Mouse (Mus musculus) CH12.LX (cell line): ENCODE data around the gene Vmn1r8. TPM values are rescaled to one million over a fixed set of nuclear protein-coding genes. Genes with fewer than 3 reads are reported as not detected.

ENCODE experiments used
- DNase-seq: peaks from one replicate; pipeline ENCODE4 v3.0.0-alpha.2; 2013; ENCODE audit errors: extremely low read depth
- H3K27ac ChIP-seq: 2 replicates; pipeline ENCODE4 v1.5.1; 2012; ENCODE audit warnings: low read depth, mild to moderate bottlenecking, control low read depth, moderate library complexity; ENCODE audit not compliant: insufficient read depth
- H3K27me3 ChIP-seq: replicated peaks from 2 replicates; pipeline ENCODE3; 2012; ENCODE audit warnings: inconsistent platforms
- H3K36me3 ChIP-seq, 2 experiments: replicated peaks in 1 of 2; 2 replicates each; pipeline versions ENCODE3 to v1.6.1; 2012; ENCODE audit warnings: inconsistent platforms in 1 of 2, low read length in 1 of 2, mild to moderate bottlenecking in 1 of 2, mixed read lengths in 1 of 2, moderate library complexity in 1 of 2; ENCODE audit not compliant: control insufficient read depth in 1 of 2, insufficient read depth in 1 of 2
- H3K4me1 ChIP-seq, 2 experiments: 2 replicates each; pipeline ENCODE4 v1.6.1; 2012; ENCODE audit warnings: inconsistent platforms in 1 of 2, moderate library complexity in 1 of 2; ENCODE audit not compliant: insufficient read depth in 2 of 2, control insufficient read depth in 1 of 2
- H3K4me2 ChIP-seq: 2 replicates; pipeline ENCODE4 v1.6.1; 2012; ENCODE audit warnings: low read depth, mild to moderate bottlenecking, control low read depth; ENCODE audit not compliant: poor library complexity, insufficient read depth, severe bottlenecking
- H3K4me3 ChIP-seq, 3 experiments: fragments of 150-350 bp in 1 of 3; sonication (generic) in 1 of 3; replicated peaks in 1 of 3; 2 replicates each; pipeline versions ENCODE3 to v1.5.1; 2011 to 2012; ENCODE audit warnings: low read depth in 2 of 3, low read length in 2 of 3, mild to moderate bottlenecking in 2 of 3, moderate library complexity in 2 of 3, control low read depth in 1 of 3, improper control_type of control experiment in 1 of 3, inconsistent platforms in 1 of 3, mixed read lengths in 1 of 3; ENCODE audit not compliant: poor library complexity in 1 of 3
- H3K79me2 ChIP-seq: replicated peaks from 2 replicates; pipeline ENCODE4 v1.6.1; 2012; ENCODE audit warnings: mild to moderate bottlenecking, moderate library complexity; ENCODE audit not compliant: control insufficient read depth, poor library complexity, insufficient read depth, severe bottlenecking; ENCODE audit errors: extremely low read depth
- H3K9ac ChIP-seq: 2 replicates; pipeline ENCODE4 v1.6.1; 2012; ENCODE audit warnings: low read depth, mild to moderate bottlenecking, control low read depth, moderate library complexity; ENCODE audit not compliant: insufficient read depth
- H3K9me3 ChIP-seq: replicated peaks from 2 replicates; pipeline ENCODE3; 2012; ENCODE audit warnings: low read length, inconsistent platforms, mixed read lengths
- CHD1 ChIP-seq: IDR thresholded peaks from 2 replicates; pipeline ENCODE4 v1.6.1; 2012; ENCODE audit warnings: low read depth, low read length, improper control_type of control experiment, inconsistent platforms
- E2F4 ChIP-seq: IDR thresholded peaks from 2 replicates; pipeline ENCODE4 v1.6.1; 2011; ENCODE audit warnings: low read depth, low read length, improper control_type of control experiment; ENCODE audit not compliant: insufficient replicate concordance
- EP300 ChIP-seq: IDR thresholded peaks from 2 replicates; pipeline ENCODE4 v1.6.1; 2011; ENCODE audit warnings: low read length, improper control_type of control experiment
- ETS1 ChIP-seq: conservative IDR thresholded peaks from 2 replicates; pipeline ENCODE4 v1.6.1; 2012; ENCODE audit warnings: low read depth, mild to moderate bottlenecking, inconsistent platforms, low read length, improper control_type of control experiment, moderate library complexity
- HCFC1 ChIP-seq: IDR thresholded peaks from 2 replicates; pipeline ENCODE4 v1.6.1; 2012; ENCODE audit warnings: low read depth, mild to moderate bottlenecking, inconsistent platforms, low read length, improper control_type of control experiment
- JUND ChIP-seq: conservative IDR thresholded peaks from 2 replicates; pipeline ENCODE4 v1.6.1; 2011; ENCODE audit warnings: low read depth, low read length, improper control_type of control experiment
- KAT2A ChIP-seq: IDR thresholded peaks from 2 replicates; pipeline ENCODE4 v1.6.1; 2012; ENCODE audit warnings: low read length, improper control_type of control experiment, inconsistent platforms; ENCODE audit not compliant: insufficient replicate concordance
- MYC ChIP-seq: IDR thresholded peaks from 2 replicates; pipeline ENCODE4 v1.6.1; 2011; ENCODE audit warnings: low read depth, mild to moderate bottlenecking, improper control_type of control experiment, low read length
- USF1 ChIP-seq: IDR thresholded peaks from 2 replicates; pipeline ENCODE4 v1.6.1; 2014; ENCODE audit warnings: low read depth, mild to moderate bottlenecking, inconsistent platforms, low read length, improper control_type of control experiment
- dilution Hi-C: fragments of 300-500 bp; cut with MboI; formaldehyde crosslinking; loops from 2 replicates; pipeline ENCODE4 v1.14.3; 2020; ENCODE audit warnings: low sequenced_read_pairs; ENCODE audit not compliant: extremely low pct_unique_long_range_greater_than_20kb, extremely low pct_ligation_motif_present
- in situ Hi-C: fragments of 300-500 bp; cut with MboI; formaldehyde crosslinking; loops from 3 replicates; pipeline ENCODE4 v1.14.3; 2019; ENCODE audit warnings: low sequenced_read_pairs, low pct_ligation_motif_present, low pct_unique_long_range_greater_than_20kb, mixed read lengths
- polyA plus RNA-seq: library from polyadenylated mRNA; unstranded; fragments of >175 nt; gene quantifications from 2 replicates; pipeline ENCODE4 v1.2.1, GENCODE M21; 2012; ENCODE audit warnings: low read depth; ENCODE audit not compliant: insufficient read length
- total RNA-seq, 2 experiments: library from RNA; depleted of rRNA; stranded (reverse); fragments of 300-350 nt in 1 of 2; fragments of >200 nt in 1 of 2; gene quantifications; 2 replicates each; pipeline ENCODE4 v1.2.3; 2012 to 2014

The Vmn1r8 gene
- total and polyA plus RNA-seq, 3 experiments: not detected

- DNase-seq: no peak
- H3K36me3 ChIP-seq: no peaks in the 10 kb centered on the region
- no peaks in the 10 kb centered on the region for H3K9me3 ChIP-seq
- no peak within 1 kb of the TSS for H3K9ac ChIP-seq
- H3K27me3 ChIP-seq: no peaks in the 10 kb centered on the region
- in situ Hi-C loops: no loop called here
- no peak within 1 kb of the TSS for H3K4me3 ChIP-seq
- no peaks in the 10 kb centered on the region for H3K79me2 ChIP-seq
- dilution Hi-C loops: no loop called here
- no peaks in the 10 kb centered on the region for H3K4me1 ChIP-seq
- TF ChIP-seq USF1: no peak
- TF ChIP-seq KAT2A: no peak
- TF ChIP-seq E2F4: no peak
- no peak for TF ChIP-seq ETS1
- TF ChIP-seq EP300: no peak
- no peak for TF ChIP-seq CHD1
- no peak for TF ChIP-seq MYC
- no peak for TF ChIP-seq JUND
- TF ChIP-seq HCFC1: no peak
- no peak within 1 kb of the TSS for H3K4me2 ChIP-seq
- H3K27ac ChIP-seq: no peak within 1 kb of the TSS
Measured at GRCm38 (mm10) chr6:57066487-57066886, 34.4 kb downstream of the Vmn1r8 start, which contains the start of gene Vmn1r9. Gene Vmn1r9 (plus strand): TSS chr6:57066787.

Other genes with a start within 250 kb of the Vmn1r8 start
- gene Kbtbd2, start 234.5 kb upstream of the Vmn1r8 start, total RNA-seq (2012; rRNA removed): 11.0 and 13.3 TPM in 2 replicates
- 29.5 and 34.2 TPM in 2 replicates for gene Kbtbd2, start 234.5 kb upstream of the Vmn1r8 start, total RNA-seq (2014; rRNA removed)
- gene Kbtbd2, start 234.5 kb upstream of the Vmn1r8 start, polyA plus RNA-seq: 8.4 and 9.3 TPM in 2 replicates
- gene Fkbp9, start 200.2 kb upstream of the Vmn1r8 start, total RNA-seq (2012; rRNA removed): 0.97 and 1.7 TPM in 2 replicates
- gene Fkbp9, start 200.2 kb upstream of the Vmn1r8 start, total RNA-seq (2014; rRNA removed): not detected in 2 replicates
- 0.07 and 0.08 TPM in 2 replicates for gene Fkbp9, start 200.2 kb upstream of the Vmn1r8 start, polyA plus RNA-seq
- gene Nt5c3, start 108.4 kb upstream of the Vmn1r8 start, total RNA-seq (2012; rRNA removed): 23.7 and 23.8 TPM in 2 replicates
- gene Nt5c3, start 108.4 kb upstream of the Vmn1r8 start, total RNA-seq (2014; rRNA removed): 82.4 and 82.5 TPM in 2 replicates
- gene Nt5c3, start 108.4 kb upstream of the Vmn1r8 start, polyA plus RNA-seq: 36.5 and 38.7 TPM in 2 replicates
- 0.25 and 0.29 TPM in 2 replicates for gene Vmn1r4, start 108.3 kb upstream of the Vmn1r8 start, total RNA-seq (2012; rRNA removed)
- gene Vmn1r4, start 108.3 kb upstream of the Vmn1r8 start, total RNA-seq (2014; rRNA removed): 0.11 and 0.41 TPM in 2 replicates
- gene Vmn1r4, start 108.3 kb upstream of the Vmn1r8 start, polyA plus RNA-seq: 0.11 and 0.12 TPM in 2 replicates
- not detected in 2 replicates for gene Vmn1r5, start 62.0 kb upstream of the Vmn1r8 start, total RNA-seq (2012; rRNA removed)
- not detected in 2 replicates for gene Vmn1r5, start 62.0 kb upstream of the Vmn1r8 start, total RNA-seq (2014; rRNA removed)
- gene Vmn1r5, start 62.0 kb upstream of the Vmn1r8 start, polyA plus RNA-seq: not detected in 2 replicates
- not detected in 2 replicates for gene Vmn1r6, start 35.0 kb upstream of the Vmn1r8 start, total RNA-seq (2012; rRNA removed)
- gene Vmn1r6, start 35.0 kb upstream of the Vmn1r8 start, total RNA-seq (2014; rRNA removed): not detected in 2 replicates
- not detected in 2 replicates for gene Vmn1r6, start 35.0 kb upstream of the Vmn1r8 start, polyA plus RNA-seq
- gene Vmn1r7, start 7.0 kb upstream of the Vmn1r8 start, total RNA-seq (2012; rRNA removed): not detected in 2 replicates
- not detected in 2 replicates for gene Vmn1r7, start 7.0 kb upstream of the Vmn1r8 start, total RNA-seq (2014; rRNA removed)
- not detected in 2 replicates for gene Vmn1r7, start 7.0 kb upstream of the Vmn1r8 start, polyA plus RNA-seq
- not detected in 2 replicates for gene Vmn1r9, start 34.5 kb downstream of the Vmn1r8 start, total RNA-seq (2012; rRNA removed)
- gene Vmn1r9, start 34.5 kb downstream of the Vmn1r8 start, total RNA-seq (2014; rRNA removed): not detected in 2 replicates
- not detected in 2 replicates for gene Vmn1r9, start 34.5 kb downstream of the Vmn1r8 start, polyA plus RNA-seq
- gene Vmn1r10, start 77.2 kb downstream of the Vmn1r8 start, total RNA-seq (2012; rRNA removed): not detected in 2 replicates
- not detected in 2 replicates for gene Vmn1r10, start 77.2 kb downstream of the Vmn1r8 start, total RNA-seq (2014; rRNA removed)
- not detected in 2 replicates for gene Vmn1r10, start 77.2 kb downstream of the Vmn1r8 start, polyA plus RNA-seq
- not detected in 2 replicates for gene Vmn1r11, start 101.2 kb downstream of the Vmn1r8 start, total RNA-seq (2012; rRNA removed)
- gene Vmn1r11, start 101.2 kb downstream of the Vmn1r8 start, total RNA-seq (2014; rRNA removed): not detected in 2 replicates
- not detected in 2 replicates for gene Vmn1r11, start 101.2 kb downstream of the Vmn1r8 start, polyA plus RNA-seq
- not detected in 2 replicates for gene Vmn1r12, start 124.6 kb downstream of the Vmn1r8 start, total RNA-seq (2012; rRNA removed)
- gene Vmn1r12, start 124.6 kb downstream of the Vmn1r8 start, total RNA-seq (2014; rRNA removed): not detected in 2 replicates
- not detected in 2 replicates for gene Vmn1r12, start 124.6 kb downstream of the Vmn1r8 start, polyA plus RNA-seq
- gene Vmn1r13, start 171.0 kb downstream of the Vmn1r8 start, total RNA-seq (2012; rRNA removed): not detected in 2 replicates
- not detected in 2 replicates for gene Vmn1r13, start 171.0 kb downstream of the Vmn1r8 start, total RNA-seq (2014; rRNA removed)
- gene Vmn1r13, start 171.0 kb downstream of the Vmn1r8 start, polyA plus RNA-seq: 0.04 TPM in 2 replicates
- gene Vmn1r14, start 199.4 kb downstream of the Vmn1r8 start, total RNA-seq (2012; rRNA removed): not detected in 2 replicates
- not detected in 2 replicates for gene Vmn1r14, start 199.4 kb downstream of the Vmn1r8 start, total RNA-seq (2014; rRNA removed)
- gene Vmn1r14, start 199.4 kb downstream of the Vmn1r8 start, polyA plus RNA-seq: not detected in 2 replicates
- gene Vmn1r15, start 225.7 kb downstream of the Vmn1r8 start, total RNA-seq (2012; rRNA removed): not detected in 2 replicates
- not detected in 2 replicates for gene Vmn1r15, start 225.7 kb downstream of the Vmn1r8 start, total RNA-seq (2014; rRNA removed)
- gene Vmn1r15, start 225.7 kb downstream of the Vmn1r8 start, polyA plus RNA-seq: 0.27 TPM in 1 of 2 replicates, not detected in the other